ENCODE assay signal across 32 mouse cellular contexts in genomic region chr11:63781967-63782915, GRCm38 (mm10).
DNase-seq lines count a peak whose midpoint lies in the region; ATAC-seq and TF ChIP-seq lines count a peak whose summit lies in the region.
"Had no signal": no experiment of that assay in that cellular context is flagged by ENCODE, and none has a peak within 500 bp of the region (broad histone marks: within the 10 kb centered on the region; RNA-seq: fewer than 3 reads in every experiment).

No protein-coding gene starts in this region.

- DNase-seq in kidney, postnatal 0 days (ENCODE audit: low spot score): no peak
- peak; percentile 25 for DNase-seq in adipocyte (ENCODE audit: low spot score)
- peak; percentile 34 for DNase-seq in retina, postnatal 7 days (ENCODE audit: low read depth, low spot score)
- no peak for DNase-seq in left cerebral cortex, postnatal 10 days (ENCODE audit: extremely low spot score in 1 of 2, low spot score in 2 of 2)
- no peak for DNase-seq in ovary, adult 18-20 months (ENCODE audit: low spot score)
- DNase-seq: adrenal gland, postnatal 14 days; cerebellum, adult 11 months; cerebellum, adult 9-10 months; cerebellum, postnatal 36 days; gastrocnemius, adult 2 months; gastrocnemius, postnatal 36 days; heart, adult 2 months; heart, postnatal 10 days; kidney, adult 9 months; kidney, postnatal 25 days; liver, embryonic 13.5 days; lung, adult 18-20 months; lung, postnatal 4 days; right cerebral cortex, postnatal 14 days; thymus, postnatal 14 days had no signal

- H3K36me3 ChIP-seq in kidney, postnatal 0 days (ENCODE audit: insufficient read depth, low read length): no peaks in the 10 kb centered on the region
- H3K36me3 ChIP-seq in kidney, embryonic 16.5 days (ENCODE audit: insufficient read depth, low read length): no peaks in the 10 kb centered on the region
- H3K36me3 ChIP-seq in C2C12 (ENCODE audit: control insufficient read depth, insufficient read depth): no peaks in the 10 kb centered on the region
- H3K36me3 ChIP-seq: heart, embryonic 13.5 days; limb, embryonic 13.5 days; liver, embryonic 13.5 days; midbrain, embryonic 12.5 days; neural tube, embryonic 15.5 days had no signal

- no peaks in the 10 kb centered on the region for H3K9me3 ChIP-seq in kidney, postnatal 0 days (replicated peaks; ENCODE audit: low read length)
- H3K9me3 ChIP-seq in kidney, embryonic 16.5 days (ENCODE audit: low read length): no peaks in the 10 kb centered on the region
- H3K9me3 ChIP-seq: heart, embryonic 13.5 days; limb, embryonic 13.5 days; liver, embryonic 13.5 days; midbrain, embryonic 12.5 days; neural tube, embryonic 15.5 days had no signal

- intact Hi-C loops in left cerebral cortex, postnatal 10 days (cut with DNase I): no loop called here

- no peak overlapping the region for H3K4me3 ChIP-seq in kidney, postnatal 0 days (replicated peaks; ENCODE audit: low read depth, low read length)
- no peak overlapping the region for H3K4me3 ChIP-seq in kidney, embryonic 16.5 days (ENCODE audit: low read length)
- H3K4me3 ChIP-seq in C2C12 (ENCODE audit: insufficient read depth, poor library complexity, severe bottlenecking): no peak overlapping the region
- H3K4me3 ChIP-seq: gastrocnemius, adult 2 months; heart, adult 2 months; heart, embryonic 13.5 days; left cerebral cortex, adult 2 months; limb, embryonic 13.5 days; liver, embryonic 13.5 days; megakaryocyte, embryonic 14.5 days; midbrain, embryonic 12.5 days; neural tube, embryonic 15.5 days had no signal

- no peak for ATAC-seq in kidney, postnatal 0 days (replicated peaks; ENCODE audit: low FRiP score, low read depth)
- ATAC-seq in kidney, embryonic 16.5 days (ENCODE audit: low FRiP score, low TSS enrichment): no peak
- ATAC-seq: forebrain, embryonic 16.5 days; hindbrain, embryonic 16.5 days; intestine, embryonic 16.5 days; lung, postnatal 0 days had no signal

- no peak overlapping the region for H3K4me2 ChIP-seq in kidney, postnatal 0 days (ENCODE audit: low read length)
- no peak overlapping the region for H3K4me2 ChIP-seq in kidney, embryonic 16.5 days (replicated peaks; ENCODE audit: low read depth, low read length)
- H3K4me2 ChIP-seq: heart, embryonic 13.5 days; limb, embryonic 13.5 days; liver, embryonic 13.5 days; midbrain, embryonic 12.5 days; neural tube, embryonic 15.5 days had no signal

- H3K9ac ChIP-seq in kidney, postnatal 0 days (ENCODE audit: low read depth, low read length): no peak overlapping the region
- no peak overlapping the region for H3K9ac ChIP-seq in kidney, embryonic 16.5 days (replicated peaks; ENCODE audit: low read length)
- H3K9ac ChIP-seq: heart, embryonic 13.5 days; limb, embryonic 13.5 days; liver, embryonic 13.5 days; midbrain, embryonic 12.5 days; neural tube, embryonic 15.5 days had no signal

- no peak overlapping the region for H3ac ChIP-seq in C2C12 (ENCODE audit: control insufficient read depth, insufficient read length, low read depth)

- WGBS in kidney, postnatal 0 days: 63% methylated on average over 19 of the region's 19 CpGs
- WGBS in kidney, embryonic 16.5 days: 66% methylated on average over 19 of the region's 19 CpGs

- no peaks in the 10 kb centered on the region for H3K4me1 ChIP-seq in kidney, postnatal 0 days (replicated peaks; ENCODE audit: insufficient read depth, low read length)
- peaks cover 10% of the 10 kb centered on the region; the same call in 1 of the 2 replicates for H3K4me1 ChIP-seq in kidney, embryonic 16.5 days (ENCODE audit: insufficient read depth, low read length)
- H3K4me1 ChIP-seq: heart, embryonic 13.5 days; liver, embryonic 13.5 days; megakaryocyte, embryonic 14.5 days had no signal

- 0 out of 2 replicates have a peak, but pooled peaks have one; percentile 26 for TF ChIP-seq CTCF in kidney, postnatal 0 days (IDR thresholded peaks at IDR 0.05; ENCODE audit: low read depth)
- no peak for TF ChIP-seq CTCF in C2C12 (IDR thresholded peaks at IDR 0.05; ENCODE audit: control insufficient read depth, insufficient read depth, insufficient read length)

- H3K79me3 ChIP-seq in C2C12 (ENCODE audit: low read depth): no peaks in the 10 kb centered on the region

- no peaks in the 10 kb centered on the region for H3K79me2 ChIP-seq in C2C12 (ENCODE audit: control insufficient read depth, insufficient read depth)

- H3K27ac ChIP-seq in kidney, postnatal 0 days: no peak overlapping the region
- no peak overlapping the region for H3K27ac ChIP-seq in kidney, embryonic 16.5 days (ENCODE audit: low read length)
- H3K27ac ChIP-seq: gastrocnemius, adult 2 months; heart, adult 2 months; heart, embryonic 13.5 days; left cerebral cortex, adult 2 months; limb, embryonic 13.5 days; liver, embryonic 13.5 days; midbrain, embryonic 12.5 days; neural tube, embryonic 15.5 days had no signal

- H3K27me3 ChIP-seq in kidney, postnatal 0 days (ENCODE audit: insufficient read depth, low read length): no peaks in the 10 kb centered on the region
- H3K27me3 ChIP-seq in kidney, embryonic 16.5 days (ENCODE audit: insufficient read depth, low read length): no peaks in the 10 kb centered on the region
- no peaks in the 10 kb centered on the region for H3K27me3 ChIP-seq in C2C12 (ENCODE audit: control insufficient read depth, insufficient read depth, insufficient read length)
- H3K27me3 ChIP-seq: liver, embryonic 13.5 days; megakaryocyte, embryonic 14.5 days; midbrain, embryonic 12.5 days; neural tube, embryonic 15.5 days had no signal

TF ChIP-seq in C2C12, 6 proteins besides CTCF, POLR2A, EP300 and RAD21:
- TF ChIP-seq MAX (IDR thresholded peaks at IDR 0.05): peak; percentile 75
- peak; percentile 83 for TF ChIP-seq USF1 (IDR thresholded peaks at IDR 0.05; ENCODE audit: low read depth)
- TF ChIP-seq CEBPB (IDR thresholded peaks at IDR 0.05; ENCODE audit: low read depth): no peak
- no peak for TF ChIP-seq MYOG (IDR thresholded peaks at IDR 0.05; ENCODE audit: control insufficient read depth, extremely low read depth, insufficient read length)
- peak; percentile 82 for TF ChIP-seq FOSL1 (IDR thresholded peaks at IDR 0.05; ENCODE audit: insufficient read depth, low read length, poor library complexity, severe bottlenecking)
- TF ChIP-seq MYOD1 (IDR thresholded peaks at IDR 0.05; ENCODE audit: control insufficient read depth, insufficient read length, low read depth): peak; percentile 91

Comparison
In these comparisons a context has a peak if more than half of its experiments do, and no peak if none do; other contexts are left out.
1. DNase-seq: peak in adipocyte (single experiment) and retina, postnatal 7 days (single experiment); none in kidney, postnatal 0 days (single experiment), left cerebral cortex, postnatal 10 days (0 of 2) and ovary, adult 18-20 months (single experiment).